Mouse (Mus musculus) MN1 (cell line): Measurements from ENCODE around the gene Tarbp1.
"Not testable (repeated sequence)": the region's sequence is repeated elsewhere in the genome, so short reads cannot be mapped to it uniquely, and the experiment has no call there.

ENCODE experiments used
- DNase-seq: peaks from one replicate; pipeline ENCODE4 v3.0.0-alpha.2; 2016; ENCODE audit warnings: low spot score

Tarbp1 gene

GRCm38 (mm10) chr8:126494160-126495110 is 19.6 kb upstream of the Tarbp1 start:
- DNase-seq = no peak

GRCm38 (mm10) chr8:126482938-126483337 is 8.1 kb upstream of the Tarbp1 start:
- DNase-seq = peak; percentile 83

- DNase-seq = no peak
These were observed 7.5 kb upstream of the Tarbp1 start for GRCm38 (mm10) chr8:126482348-126482720.

GRCm38 (mm10) chr8:126481494-126482347 is 6.9 kb upstream of the Tarbp1 start:
- DNase-seq = peak; percentile 87

- no peak for DNase-seq
These were observed 5.5 kb upstream of the Tarbp1 start for GRCm38 (mm10) chr8:126480366-126480765.

- DNase-seq = no peak
These were observed 3.8 kb upstream of the Tarbp1 start for GRCm38 (mm10) chr8:126478714-126479113.

- DNase-seq = peak; percentile 61
These were observed 1.4 kb upstream of the Tarbp1 start for GRCm38 (mm10) chr8:126476151-126476855.

GRCm38 (mm10) chr8:126475738-126476137 is 873 bp upstream of the Tarbp1 start:
- not testable (repeated sequence) for DNase-seq

GRCm38 (mm10) chr8:126473802-126474298 is 1.0 kb downstream of the Tarbp1 start:
- DNase-seq = no peak

- DNase-seq = no peak
These were observed 10.8 kb downstream of the Tarbp1 start for GRCm38 (mm10) chr8:126464071-126464470.

GRCm38 (mm10) chr8:126461735-126462134 is 13.1 kb downstream of the Tarbp1 start:
- no peak for DNase-seq

- DNase-seq = no peak
These were observed 14.6 kb downstream of the Tarbp1 start for GRCm38 (mm10) chr8:126460274-126460673.

GRCm38 (mm10) chr8:126455383-126455782 is 19.5 kb downstream of the Tarbp1 start:
- DNase-seq = no peak

GRCm38 (mm10) chr8:126451158-126451557 is 23.7 kb downstream of the Tarbp1 start:
- DNase-seq = no peak

- DNase-seq = no peak
These were observed 35.9 kb downstream of the Tarbp1 start for GRCm38 (mm10) chr8:126438937-126439336.

- DNase-seq = peak; percentile 49
These were observed 41.0 kb downstream of the Tarbp1 start for GRCm38 (mm10) chr8:126433827-126434226.

GRCm38 (mm10) chr8:126429635-126430034 is 45.2 kb downstream of the Tarbp1 start:
- DNase-seq = no peak

GRCm38 (mm10) chr8:126424946-126425345 is 49.9 kb downstream of the Tarbp1 start:
- DNase-seq = no peak

GRCm38 (mm10) chr8:126424163-126424562 is 50.7 kb downstream of the Tarbp1 start:
- no peak for DNase-seq

- peak; percentile 72 for DNase-seq
These were observed 52.0 kb downstream of the Tarbp1 start for GRCm38 (mm10) chr8:126422920-126423300.

GRCm38 (mm10) chr8:126422174-126422919 is 52.5 kb downstream of the Tarbp1 start, which contains the start of gene Coa6:
Gene Coa6 (plus strand): TSS chr8:126422515.
- peak; percentile 100 for DNase-seq
